Mouse (Mus musculus): Measurements from ENCODE around the gene Pard3b.

Gene Pard3b

GRCm38 (mm10) chr1:61751008-61751407 lies 112.4 kb downstream of the Pard3b start:
- no peak for DNase-seq (ENCODE audit: low spot score)

- no peak for DNase-seq (ENCODE audit: low spot score)
These were observed 118.1 kb downstream of the Pard3b start for GRCm38 (mm10) chr1:61756771-61757170.

GRCm38 (mm10) chr1:61771213-61771612 lies 132.6 kb downstream of the Pard3b start:
- DNase-seq (ENCODE audit: low spot score) = no peak

GRCm38 (mm10) chr1:61778731-61779130 lies 140.1 kb downstream of the Pard3b start:
- DNase-seq (ENCODE audit: low spot score) = no peak

GRCm38 (mm10) chr1:61779906-61780305 lies 141.3 kb downstream of the Pard3b start:
- DNase-seq (ENCODE audit: low spot score) = no peak

GRCm38 (mm10) chr1:61796296-61796695 lies 157.7 kb downstream of the Pard3b start:
- DNase-seq (ENCODE audit: low spot score) = no peak

GRCm38 (mm10) chr1:61820213-61820612 lies 181.6 kb downstream of the Pard3b start:
- no peak for DNase-seq (ENCODE audit: low spot score)

GRCm38 (mm10) chr1:61825560-61826191 lies 187.1 kb downstream of the Pard3b start:
- DNase-seq (ENCODE audit: low spot score) = no peak

- no peak for DNase-seq (ENCODE audit: low spot score)
These were observed 198.5 kb downstream of the Pard3b start for GRCm38 (mm10) chr1:61837006-61837544.

- DNase-seq (ENCODE audit: low spot score) = no peak
These were observed 208.0 kb downstream of the Pard3b start for GRCm38 (mm10) chr1:61846606-61847005.

GRCm38 (mm10) chr1:61849029-61849714 lies 210.5 kb downstream of the Pard3b start:
- DNase-seq (ENCODE audit: low spot score) = no peak

- DNase-seq (ENCODE audit: low spot score) = no peak
These were observed 211.8 kb downstream of the Pard3b start for GRCm38 (mm10) chr1:61850471-61850870.

GRCm38 (mm10) chr1:61851176-61851575 lies 212.6 kb downstream of the Pard3b start:
- no peak for DNase-seq (ENCODE audit: low spot score)

GRCm38 (mm10) chr1:61867286-61868082 lies 228.9 kb downstream of the Pard3b start:
- no peak for DNase-seq (ENCODE audit: low spot score)

GRCm38 (mm10) chr1:61874875-61875274 lies 236.3 kb downstream of the Pard3b start:
- no peak for DNase-seq (ENCODE audit: low spot score)

GRCm38 (mm10) chr1:61879706-61880470 lies 241.3 kb downstream of the Pard3b start:
- DNase-seq (ENCODE audit: low spot score) = no peak

GRCm38 (mm10) chr1:61896048-61896447 lies 257.4 kb downstream of the Pard3b start:
- no peak for DNase-seq (ENCODE audit: low spot score)

- no peak for DNase-seq (ENCODE audit: low spot score)
These were observed 264.8 kb downstream of the Pard3b start for GRCm38 (mm10) chr1:61903271-61904007.

- no peak for DNase-seq (ENCODE audit: low spot score)
These were observed 265.4 kb downstream of the Pard3b start for GRCm38 (mm10) chr1:61904036-61904435.

GRCm38 (mm10) chr1:61912931-61913330 lies 274.3 kb downstream of the Pard3b start:
- no peak for DNase-seq (ENCODE audit: low spot score)

- no peak for DNase-seq (ENCODE audit: low spot score)
These were observed 286.3 kb downstream of the Pard3b start for GRCm38 (mm10) chr1:61924958-61925357.

All from spleen, adult 12 weeks (tissue).